Mouse (Mus musculus): ENCODE measurements around the gene Krtap12-1.
"Not testable (repeated sequence)": the region's sequence is repeated elsewhere in the genome, so short reads cannot be mapped to it uniquely, and the experiment has no call there.

Krtap12-1 gene

GRCm38 (mm10) chr10:77720299-77720698 is at the start of gene Krtap12-1:
Gene Krtap12-1 (plus strand): TSS chr10:77720599.
- DNase-seq (ENCODE audit: low read depth, low spot score), result not testable (repeated sequence)

GRCm38 (mm10) chr10:77670710-77671109 is 49.7 kb upstream of the Krtap12-1 start:
- DNase-seq (ENCODE audit: low read depth, low spot score), result no peak

GRCm38 (mm10) chr10:77671519-77671918 is 48.9 kb upstream of the Krtap12-1 start:
- no peak for DNase-seq (ENCODE audit: low read depth, low spot score)

GRCm38 (mm10) chr10:77673765-77674164 is 46.6 kb upstream of the Krtap12-1 start:
- DNase-seq (ENCODE audit: low read depth, low spot score), result no peak

GRCm38 (mm10) chr10:77677562-77677961 is 42.8 kb upstream of the Krtap12-1 start:
- no peak for DNase-seq (ENCODE audit: low read depth, low spot score)

- no peak for DNase-seq (ENCODE audit: low read depth, low spot score)
Measured at GRCm38 (mm10) chr10:77682994-77683393, 37.4 kb upstream of the Krtap12-1 start.

GRCm38 (mm10) chr10:77684181-77684580 is 36.2 kb upstream of the Krtap12-1 start:
- peak; percentile 71 for DNase-seq (ENCODE audit: low read depth, low spot score)

- no peak for DNase-seq (ENCODE audit: low read depth, low spot score)
Measured at GRCm38 (mm10) chr10:77685895-77686664, 34.3 kb upstream of the Krtap12-1 start, which contains the start of gene Tspear. Gene Tspear (plus strand): TSS chr10:77686569.

- DNase-seq (ENCODE audit: low read depth, low spot score), result no peak
Measured at GRCm38 (mm10) chr10:77687021-77687420, 33.4 kb upstream of the Krtap12-1 start.

GRCm38 (mm10) chr10:77690356-77690807 is 30.0 kb upstream of the Krtap12-1 start, which contains the start of gene Gm19402:
Gene Gm19402 (minus strand): TSS chr10:77690757.
- DNase-seq (ENCODE audit: low read depth, low spot score), result not testable (repeated sequence)

GRCm38 (mm10) chr10:77697133-77697532 is 23.3 kb upstream of the Krtap12-1 start, which contains the start of gene Gm9508:
Gene Gm9508 (minus strand): TSS chr10:77697233.
- no peak for DNase-seq (ENCODE audit: low read depth, low spot score)

GRCm38 (mm10) chr10:77706326-77706725 is 14.1 kb upstream of the Krtap12-1 start, which contains the start of gene Gm10272:
Gene Gm10272 (plus strand): TSS chr10:77706626.
- no peak for DNase-seq (ENCODE audit: low read depth, low spot score)

- DNase-seq (ENCODE audit: low read depth, low spot score), result no peak
Measured at GRCm38 (mm10) chr10:77709831-77710230, 10.6 kb upstream of the Krtap12-1 start.

GRCm38 (mm10) chr10:77711157-77711556 is 9.2 kb upstream of the Krtap12-1 start, which contains the start of gene Gm10024:
Gene Gm10024 (plus strand): TSS chr10:77711457.
- not testable (repeated sequence) for DNase-seq (ENCODE audit: low read depth, low spot score)

- DNase-seq (ENCODE audit: low read depth, low spot score), result no peak
Measured at GRCm38 (mm10) chr10:77713734-77714133, 6.7 kb upstream of the Krtap12-1 start.

- no peak for DNase-seq (ENCODE audit: low read depth, low spot score)
Measured at GRCm38 (mm10) chr10:77715507-77715906, 4.9 kb upstream of the Krtap12-1 start, which contains the start of gene Gm10142. Gene Gm10142 (plus strand): TSS chr10:77715807.

- DNase-seq (ENCODE audit: low read depth, low spot score), result no peak
Measured at GRCm38 (mm10) chr10:77724855-77725254, 4.5 kb downstream of the Krtap12-1 start.

GRCm38 (mm10) chr10:77726186-77726585 is 5.8 kb downstream of the Krtap12-1 start, which contains the start of gene Gm10100:
Gene Gm10100 (plus strand): TSS chr10:77726486.
- DNase-seq (ENCODE audit: low read depth, low spot score), result no peak

GRCm38 (mm10) chr10:77728280-77728679 is 7.9 kb downstream of the Krtap12-1 start:
- no peak for DNase-seq (ENCODE audit: low read depth, low spot score)

- no peak for DNase-seq (ENCODE audit: low read depth, low spot score)
Measured at GRCm38 (mm10) chr10:77729241-77729640, 8.8 kb downstream of the Krtap12-1 start.

GRCm38 (mm10) chr10:77735928-77736327 is 15.5 kb downstream of the Krtap12-1 start:
- DNase-seq (ENCODE audit: low read depth, low spot score), result no peak

- DNase-seq (ENCODE audit: low read depth, low spot score), result no peak
Measured at GRCm38 (mm10) chr10:77738929-77739328, 18.5 kb downstream of the Krtap12-1 start.
